Mouse (Mus musculus): ENCODE results near the gene Clcn3.

DNA sequence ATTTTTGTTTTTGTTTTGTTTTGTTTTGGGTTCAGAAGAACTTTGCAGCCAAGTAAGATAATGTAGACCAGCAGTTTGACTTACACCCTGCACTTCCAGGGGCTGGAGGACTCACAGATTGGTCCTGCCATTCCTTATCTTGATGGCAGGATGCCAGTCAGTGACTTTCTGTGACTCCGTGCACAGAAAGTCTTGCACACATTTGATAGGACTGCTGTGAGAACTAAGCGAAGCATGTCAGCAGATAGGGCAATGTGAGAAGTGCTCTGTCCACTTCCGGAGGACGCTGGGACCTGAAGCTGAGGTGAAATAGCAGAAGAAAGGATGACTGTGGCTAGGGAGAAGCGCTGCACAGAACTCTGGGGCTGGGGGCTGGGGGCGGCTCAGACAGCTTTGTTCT is 87.2 kb downstream of the Clcn3 start:
- no peak for TF ChIP-seq EP300 (IDR thresholded peaks at IDR 0.05; ENCODE audit: low read length)
- TF ChIP-seq SMC3 (IDR thresholded peaks at IDR 0.05; ENCODE audit: low read depth, low read length), result no peak
- no peak for TF ChIP-seq POLR2A (IDR thresholded peaks at IDR 0.05; ENCODE audit: low read depth, low read length)
- TF ChIP-seq CTCF (conservative IDR thresholded peaks at IDR 0.05 in 1 of 2, IDR thresholded peaks at IDR 0.05 in 1 of 2; ENCODE audit: low read depth in 2 of 2, low read length in 2 of 2), result no peak
- TF ChIP-seq RAD21 (IDR thresholded peaks at IDR 0.05; ENCODE audit: low read depth, low read length), result no peak
- TF ChIP-seq RCOR1 (conservative IDR thresholded peaks at IDR 0.05; ENCODE audit: low read depth, low read length), result no peak
- TF ChIP-seq JUND (conservative IDR thresholded peaks at IDR 0.05; ENCODE audit: low read depth, low read length), result no peak
- TF ChIP-seq ZC3H11A (IDR thresholded peaks at IDR 0.05; ENCODE audit: low read depth, low read length), result no peak
- TF ChIP-seq MEF2A (IDR thresholded peaks at IDR 0.05; ENCODE audit: borderline replicate concordance, low read depth, low read length), result no peak
- no peak for TF ChIP-seq USF2 (conservative IDR thresholded peaks at IDR 0.05; ENCODE audit: low read depth, low read length)
- no peak for TF ChIP-seq CHD2 (IDR thresholded peaks at IDR 0.05; ENCODE audit: low read length)
- no peak for TF ChIP-seq TCF12 (IDR thresholded peaks at IDR 0.05; ENCODE audit: low read depth, low read length)
- no peak for TF ChIP-seq ZKSCAN1 (IDR thresholded peaks at IDR 0.05; ENCODE audit: borderline replicate concordance, low read depth, low read length)

Data from CH12.LX (cell line).